Mouse (Mus musculus) midbrain, embryonic 14.5 days (tissue): ENCODE measurements at regions not wholly inside any gene's neighbourhood (a gene's known extent, or its start where the extent isn't known, plus 50 kb on each side); places are given as distances from the start of the nearest gene placed in this dataset.

Experiments used
- ATAC-seq: fragments of 200-750 bp; cut with Nextera tagmentation; 2 replicates; pipeline ENCODE4 v1.8.0; 2017; ENCODE audit warnings: moderate number of reproducible peaks, moderate library complexity; ENCODE audit not compliant: low FRiP score, low TSS enrichment
- DNase-seq: peaks from one replicate; pipeline ENCODE4 v3.0.0-alpha.2; 2015
- H3K27ac ChIP-seq: fragments of 300-500 bp; sonication (generic); replicated peaks from 2 replicates; pipeline ENCODE4 v1.5.1; 2014; ENCODE audit warnings: mild to moderate bottlenecking, low read depth, low read length, moderate library complexity
- H3K27me3 ChIP-seq: fragments of 300-500 bp; sonication (generic); 2 replicates; pipeline ENCODE4 v1.6.1; 2014; ENCODE audit warnings: low read length, control low read depth, mixed read lengths; ENCODE audit not compliant: control insufficient read depth, insufficient read depth
- H3K36me3 ChIP-seq: fragments of 300-500 bp; sonication (generic); 2 replicates; pipeline ENCODE4 v1.6.1; 2014; ENCODE audit warnings: low read length, control low read depth; ENCODE audit not compliant: control insufficient read depth, insufficient read depth
- H3K4me1 ChIP-seq: fragments of 300-500 bp; sonication (generic); 2 replicates; pipeline ENCODE4 v1.6.1; 2014; ENCODE audit warnings: mild to moderate bottlenecking, antibody characterized with exemption, low read length, control low read depth; ENCODE audit not compliant: control insufficient read depth, insufficient read depth
- H3K4me2 ChIP-seq: fragments of 300-500 bp; sonication (generic); 2 replicates; pipeline ENCODE4 v1.6.1; 2014; ENCODE audit warnings: mild to moderate bottlenecking, low read length, moderate library complexity
- H3K4me3 ChIP-seq: fragments of 300-500 bp; sonication (generic); replicated peaks from 2 replicates; pipeline ENCODE4 v1.5.1; 2014; ENCODE audit warnings: low read depth, low read length
- H3K9ac ChIP-seq: fragments of 300-500 bp; sonication (generic); replicated peaks from 2 replicates; pipeline ENCODE4 v1.6.1; 2014; ENCODE audit warnings: mild to moderate bottlenecking, low read length, moderate library complexity
- H3K9me3 ChIP-seq: fragments of 300-500 bp; sonication (generic); 2 replicates; pipeline ENCODE4 v1.6.1; 2016; ENCODE audit warnings: low read length, control low read depth, mixed read lengths; ENCODE audit not compliant: control insufficient read depth
- WGBS: fragments of 180-500 bp; shearing (Covaris S2); extraction: QIAGEN DNeasy Blood & Tissue Kit; methylation state at CpG from one replicate; pipeline ENCODE4 v1.1.7; 2014; 5-methylcytosine and 5-hydroxymethylcytosine counted together

DNA sequence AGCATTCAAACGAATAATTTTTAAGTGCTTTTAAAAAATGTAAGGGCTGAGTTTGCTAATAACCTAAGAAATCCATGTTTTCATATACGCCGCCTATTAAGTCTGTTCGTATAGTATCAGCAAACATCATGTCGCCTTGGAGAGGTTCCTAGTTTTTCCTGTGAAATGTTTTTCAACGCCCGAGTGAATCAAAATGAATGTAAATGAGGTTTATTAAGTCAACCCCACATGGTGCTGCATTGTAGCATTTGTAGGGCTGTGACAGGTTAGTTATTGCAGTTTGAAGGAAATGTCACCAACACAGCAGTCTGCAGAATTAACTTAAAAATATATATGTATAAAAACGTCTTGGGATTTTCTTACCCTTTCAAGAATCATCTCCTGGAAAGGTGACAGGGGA lies 369.3 kb downstream of the Gm45692 start:
- no peak overlapping the region for H3K4me3 ChIP-seq
- no peaks in the 10 kb centered on the region for H3K27me3 ChIP-seq
- H3K27ac ChIP-seq: no peak overlapping the region
- ATAC-seq: no peak
- no peak overlapping the region for H3K4me2 ChIP-seq
- 46% methylated on average over 8 of the region's 8 CpGs for WGBS
- no peak for DNase-seq
- H3K9ac ChIP-seq: no peak overlapping the region
- H3K9me3 ChIP-seq: no peaks in the 10 kb centered on the region
- peaks cover 3% of the 10 kb centered on the region; the same call in 1 of the 2 replicates for H3K4me1 ChIP-seq
- H3K36me3 ChIP-seq: no peaks in the 10 kb centered on the region

DNA sequence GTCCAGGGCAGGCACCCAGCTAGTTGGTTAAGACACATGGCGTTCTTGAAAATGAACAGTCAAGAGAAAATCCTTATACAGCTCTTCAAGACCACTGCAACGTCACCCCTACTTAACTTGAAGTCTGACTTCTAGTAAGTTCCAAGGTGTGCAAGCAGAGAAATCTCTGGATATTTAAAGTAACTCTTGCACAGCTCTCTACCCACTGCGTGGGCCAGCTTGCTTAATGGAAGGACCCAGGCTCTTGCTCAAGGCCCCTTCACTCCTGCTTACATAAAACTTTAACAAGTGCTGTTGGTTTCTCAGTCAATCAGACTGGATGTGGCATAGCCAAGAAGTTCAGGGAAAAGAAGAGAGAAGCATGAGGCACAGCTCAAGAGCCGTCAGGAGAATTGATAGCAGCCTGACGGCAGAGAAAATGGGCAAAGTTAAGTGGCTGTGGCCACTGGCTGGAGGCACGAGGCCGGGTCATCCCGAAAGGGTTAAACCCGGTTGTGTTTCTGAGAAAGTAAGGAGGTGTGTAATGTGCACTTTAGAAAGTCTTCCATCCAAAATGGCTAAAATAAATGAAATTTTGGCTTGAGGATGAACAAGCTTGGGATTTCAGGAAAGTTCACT lies 382.0 kb downstream of the Gm45692 start:
- no peak overlapping the region for H3K9ac ChIP-seq
- H3K4me1 ChIP-seq: no peaks in the 10 kb centered on the region
- ATAC-seq (no peak), DNase-seq (no peak)
- no peaks in the 10 kb centered on the region for H3K27me3 ChIP-seq
- no peaks in the 10 kb centered on the region for H3K36me3 ChIP-seq
- H3K9me3 ChIP-seq: no peaks in the 10 kb centered on the region
- WGBS: 89% methylated on average over 9 of the region's 9 CpGs
- no peak overlapping the region for H3K4me2 ChIP-seq
- H3K4me3 ChIP-seq: no peak overlapping the region
- H3K27ac ChIP-seq: no peak overlapping the region

DNA sequence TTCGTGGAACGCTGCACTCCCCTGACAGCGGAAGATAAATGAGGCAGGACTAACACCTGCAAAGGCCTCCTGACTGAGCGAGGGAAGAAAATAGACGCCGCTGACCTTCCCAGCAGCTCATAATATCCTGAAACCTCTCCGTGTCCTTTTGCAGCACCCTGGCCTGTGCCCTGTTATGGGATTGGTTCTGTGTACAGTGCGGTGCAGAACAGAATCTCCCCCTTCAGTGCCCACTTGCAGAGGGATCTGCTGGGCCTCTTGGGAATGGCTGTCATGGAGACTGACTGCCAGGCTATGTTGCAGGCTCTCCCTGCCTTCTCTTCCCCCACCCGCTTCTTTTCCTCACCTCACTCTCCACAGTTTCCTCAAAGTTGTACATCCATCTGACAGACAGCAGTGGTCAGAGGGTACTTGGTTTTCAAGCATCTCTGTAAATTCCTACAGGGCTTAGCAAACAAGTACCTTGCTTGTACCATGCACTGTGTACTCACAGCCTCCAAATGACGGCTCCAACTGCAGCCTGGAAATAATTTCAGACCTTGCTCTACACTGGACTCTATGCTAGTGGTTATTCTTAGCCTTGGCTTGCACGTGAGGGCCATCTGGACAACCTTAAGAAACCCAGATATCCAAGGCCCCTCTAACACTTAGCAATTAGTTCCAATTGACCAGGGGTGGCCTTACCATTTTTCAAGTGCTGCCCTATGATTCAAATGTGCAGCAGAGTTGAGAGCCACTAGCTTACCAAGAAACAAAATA lies 382.7 kb downstream of the Gm45692 start:
- no peaks in the 10 kb centered on the region for H3K27me3 ChIP-seq
- H3K36me3 ChIP-seq: no peaks in the 10 kb centered on the region
- H3K9ac ChIP-seq: no peak overlapping the region
- no peak overlapping the region for H3K4me2 ChIP-seq
- H3K4me3 ChIP-seq: no peak overlapping the region
- H3K9me3 ChIP-seq: no peaks in the 10 kb centered on the region
- DNase-seq (no peak), ATAC-seq (no peak)
- WGBS: 81% methylated on average over 11 of the region's 11 CpGs
- H3K27ac ChIP-seq: no peak overlapping the region
- H3K4me1 ChIP-seq: no peaks in the 10 kb centered on the region

DNA sequence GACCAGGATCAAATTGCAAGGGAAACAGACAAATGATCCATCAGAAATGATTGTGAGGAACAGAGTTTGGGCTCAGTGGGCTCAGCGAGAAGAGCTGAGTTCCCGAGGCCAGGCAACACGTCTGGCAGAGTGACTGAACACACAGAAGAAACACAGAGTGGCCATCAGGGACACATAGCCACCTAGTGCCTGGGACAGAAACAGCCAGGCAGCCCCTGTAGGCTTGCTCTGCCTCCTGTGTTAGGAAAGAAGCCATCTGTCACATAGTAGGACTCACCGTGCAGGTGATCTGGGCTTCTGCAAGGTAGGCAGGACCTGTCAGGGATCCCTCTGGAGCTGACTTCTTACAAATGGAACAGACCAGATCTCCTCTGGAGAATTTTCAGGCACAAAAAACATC lies 383.4 kb downstream of the Gm45692 start:
- Histone ChIP-seq H3K36me3 (no peaks in the 10 kb centered on the region), H3K9ac (no peak overlapping the region)

DNA sequence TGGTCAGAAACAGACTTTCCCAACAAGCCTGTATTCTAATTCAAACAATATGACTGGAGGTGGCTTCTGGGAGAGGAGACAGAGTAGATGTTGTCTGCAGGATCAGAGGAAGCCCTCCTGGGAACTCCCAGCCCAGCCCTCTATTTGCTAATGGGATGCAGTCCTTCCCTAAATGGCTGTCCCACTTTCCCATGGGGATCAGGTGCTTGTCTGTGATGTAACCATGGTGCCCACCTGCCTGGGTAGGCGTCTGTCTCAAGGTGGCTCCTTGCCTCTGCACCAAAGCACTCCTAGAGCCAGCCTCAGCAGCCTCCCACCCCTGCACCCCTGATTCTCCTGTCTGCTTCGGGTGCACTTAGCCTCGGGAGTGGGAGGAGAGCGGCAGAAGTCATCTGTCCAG lies 384.6 kb downstream of the Gm45692 start:
- H3K36me3 ChIP-seq: no peaks in the 10 kb centered on the region
- H3K27ac ChIP-seq: no peak overlapping the region
- no peak for ATAC-seq
- H3K27me3 ChIP-seq: no peaks in the 10 kb centered on the region
- H3K9me3 ChIP-seq: no peaks in the 10 kb centered on the region
- H3K9ac ChIP-seq: no peak overlapping the region
- no peak overlapping the region for H3K4me3 ChIP-seq
- 46% methylated on average over 4 of the region's 4 CpGs for WGBS
- 0 out of 2 replicates have a peak, but pooled peaks cover 4% of the 10 kb centered on the region for H3K4me1 ChIP-seq
- H3K4me2 ChIP-seq: no peak overlapping the region
- DNase-seq: no peak

More for the DNA sequence above, 383.4 kb downstream of the Gm45692 start:
- 0 out of 2 replicates have a peak, but pooled peaks cover 2% of the 10 kb centered on the region for H3K4me1 ChIP-seq
- no peak overlapping the region for H3K4me3 ChIP-seq
- H3K4me2 ChIP-seq: no peak overlapping the region
- WGBS: 63% methylated on average over 4 of the region's 4 CpGs
- H3K27me3 ChIP-seq: no peaks in the 10 kb centered on the region
- ATAC-seq: no peak
- no peak overlapping the region for H3K27ac ChIP-seq
- no peaks in the 10 kb centered on the region for H3K9me3 ChIP-seq
- no peak for DNase-seq

DNA sequence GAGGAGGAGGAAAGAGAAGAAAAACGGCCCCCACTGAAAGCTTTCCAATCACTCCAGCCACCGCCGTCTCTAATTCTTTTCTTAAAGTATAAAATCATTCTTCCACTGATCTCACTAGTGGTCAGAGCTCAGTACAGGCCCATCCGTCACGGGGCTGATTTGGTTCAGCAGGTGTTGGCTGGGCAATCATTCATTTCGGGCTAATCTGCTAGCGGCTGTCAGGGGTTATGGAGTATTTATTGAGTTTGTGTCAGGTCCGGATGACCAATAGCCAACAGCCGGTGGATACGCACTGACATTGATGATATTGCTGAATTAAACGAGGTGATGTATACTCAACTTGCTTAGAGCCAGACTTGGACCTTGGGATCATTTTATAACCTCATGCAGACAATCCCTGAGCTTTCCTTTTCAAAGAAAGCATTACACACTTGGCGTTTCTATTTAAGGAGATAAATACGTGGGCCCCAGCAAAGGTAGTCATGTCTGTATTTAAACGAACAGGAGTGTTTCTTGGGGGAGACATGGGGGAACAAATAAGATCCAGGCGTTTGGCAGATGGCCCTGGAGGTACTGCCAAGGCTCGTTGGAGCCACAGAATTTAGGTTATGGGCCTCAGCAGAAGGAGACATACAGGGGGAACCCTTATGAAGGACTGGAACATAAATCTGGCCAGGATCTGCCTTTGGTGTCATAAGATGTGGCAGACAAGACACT lies 385.1 kb downstream of the Gm45692 start:
- Histone ChIP-seq H3K4me2 (no peak overlapping the region), H3K9me3 (no peaks in the 10 kb centered on the region), H3K4me1 (0 out of 2 replicates have a peak, but pooled peaks cover 4% of the 10 kb centered on the region), H3K4me3 (no peak overlapping the region), H3K9ac (no peak overlapping the region), H3K36me3 (no peaks in the 10 kb centered on the region), H3K27me3 (no peaks in the 10 kb centered on the region), H3K27ac (no peak overlapping the region)
- 64% methylated on average over 16 of the region's 16 CpGs for WGBS
- DNase-seq (no peak), ATAC-seq (no peak)

DNA sequence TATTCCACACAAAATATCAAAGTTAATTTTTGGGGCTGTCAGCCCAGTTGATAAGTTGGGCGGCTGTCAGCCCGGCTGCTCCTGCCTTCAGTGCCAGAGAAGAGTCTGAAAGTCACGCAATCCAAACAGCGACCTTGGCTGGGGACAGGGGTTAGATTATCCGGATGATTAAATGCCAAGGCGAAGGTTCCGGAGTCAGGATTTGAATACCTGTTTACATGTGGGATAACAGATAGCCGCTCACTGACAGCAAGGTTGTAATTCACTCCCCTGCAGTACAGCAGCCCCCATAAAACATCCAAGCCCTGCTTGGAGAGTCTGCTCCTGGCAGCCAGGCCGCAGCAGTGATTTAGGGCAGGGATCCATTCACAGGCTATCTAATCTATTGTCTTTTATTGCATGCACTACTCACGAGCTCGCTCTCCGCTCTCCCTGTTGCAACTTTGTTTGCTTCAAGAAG lies 388.3 kb downstream of the Gm45692 start:
- DNase-seq (no peak), ATAC-seq (no peak)
- H3K9ac ChIP-seq: no peak overlapping the region
- H3K27me3 ChIP-seq: no peaks in the 10 kb centered on the region
- no peaks in the 10 kb centered on the region for H3K9me3 ChIP-seq
- peak overlapping the region; percentile 13; the same call in 1 of the 2 replicates for H3K27ac ChIP-seq
- no peaks in the 10 kb centered on the region for H3K36me3 ChIP-seq
- H3K4me3 ChIP-seq: no peak overlapping the region
- H3K4me1 ChIP-seq: 0 out of 2 replicates have a peak, but pooled peaks cover 4% of the 10 kb centered on the region
- WGBS: 61% methylated on average over 12 of the region's 12 CpGs
- H3K4me2 ChIP-seq: no peak overlapping the region

DNA sequence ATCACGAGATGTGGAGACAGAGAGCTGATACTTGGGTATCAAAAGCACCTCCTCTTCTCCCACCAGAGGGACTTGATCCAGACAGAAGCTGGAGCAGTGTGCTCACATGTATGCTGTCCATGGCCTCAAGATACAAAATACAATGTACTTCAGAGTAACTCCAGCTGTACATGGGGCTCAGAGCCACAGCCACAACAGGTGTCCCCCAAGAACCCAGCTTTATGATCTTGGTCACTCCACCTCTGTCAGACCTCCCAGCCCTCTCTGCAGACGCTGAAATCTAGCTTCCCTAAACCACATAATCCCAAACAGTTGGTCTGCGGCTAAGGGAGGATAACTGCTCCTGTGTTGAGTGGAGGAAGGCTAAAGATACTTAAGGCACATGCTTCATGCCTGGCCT lies 389.9 kb downstream of the Gm45692 start:
- DNase-seq (no peak), ATAC-seq (no peak)
- no peak overlapping the region for H3K4me2 ChIP-seq
- no peak overlapping the region for H3K27ac ChIP-seq
- H3K9ac ChIP-seq: no peak overlapping the region
- WGBS: 80% methylated on average over 3 of the region's 3 CpGs
- 0 out of 2 replicates have a peak, but pooled peaks cover 4% of the 10 kb centered on the region for H3K4me1 ChIP-seq
- H3K9me3 ChIP-seq: no peaks in the 10 kb centered on the region
- no peak overlapping the region for H3K4me3 ChIP-seq
- H3K27me3 ChIP-seq: no peaks in the 10 kb centered on the region
- no peaks in the 10 kb centered on the region for H3K36me3 ChIP-seq
